Mouse (Mus musculus) midbrain, embryonic 11.5 days (tissue): Measurements from ENCODE around the gene Adcy6. TPM values are rescaled to one million over a fixed set of nuclear protein-coding genes. Genes with fewer than 3 reads are reported as not detected.

Experiments
- ATAC-seq: fragments of 200-750 bp; cut with Nextera tagmentation; 2 replicates; pipeline ENCODE4 v1.8.0; 2017; ENCODE audit warnings: moderate TSS enrichment, moderate library complexity; ENCODE audit not compliant: low FRiP score
- DNase-seq: peaks from one replicate; pipeline ENCODE4 v3.0.0; 2015; ENCODE audit warnings: low spot score; ENCODE audit errors: missing footprints
- H3K27ac ChIP-seq: fragments of 300-500 bp; sonication (generic); 2 replicates; pipeline ENCODE4 v1.5.1; 2014; ENCODE audit warnings: low read depth, low read length
- H3K27me3 ChIP-seq: fragments of 300-500 bp; sonication (generic); 2 replicates; pipeline ENCODE4 v1.6.1; 2014; ENCODE audit warnings: mild to moderate bottlenecking, low read length, moderate library complexity, mixed read lengths; ENCODE audit not compliant: control insufficient read depth, insufficient read depth
- H3K36me3 ChIP-seq: fragments of 300-500 bp; sonication (generic); 2 replicates; pipeline ENCODE4 v1.6.1; 2014; ENCODE audit warnings: mild to moderate bottlenecking, low read length, moderate library complexity, mixed read lengths; ENCODE audit not compliant: control insufficient read depth, insufficient read depth
- H3K4me1 ChIP-seq: fragments of 300-500 bp; sonication (generic); 2 replicates; pipeline ENCODE4 v1.6.1; 2014; ENCODE audit warnings: low read length; ENCODE audit not compliant: control insufficient read depth, insufficient read depth
- H3K4me2 ChIP-seq: fragments of 300-500 bp; sonication (generic); 2 replicates; pipeline ENCODE4 v1.6.1; 2014; ENCODE audit warnings: mild to moderate bottlenecking, moderate library complexity
- H3K4me3 ChIP-seq: fragments of 300-500 bp; sonication (generic); 2 replicates; pipeline ENCODE4 v1.5.1; 2014; ENCODE audit warnings: low read depth, low read length
- H3K9ac ChIP-seq: fragments of 300-500 bp; sonication (generic); 2 replicates; pipeline ENCODE4 v1.6.1; 2014; ENCODE audit warnings: low read length
- H3K9me3 ChIP-seq: fragments of 300-500 bp; sonication (generic); 2 replicates; pipeline ENCODE4 v1.6.1; 2016; ENCODE audit warnings: low read length; ENCODE audit not compliant: control insufficient read depth
- WGBS: fragments of 180-500 bp; shearing (Covaris S2); extraction: QIAGEN DNeasy Blood & Tissue Kit; methylation state at CpG from one replicate; pipeline ENCODE4 v1.1.7; 2014; 5-methylcytosine and 5-hydroxymethylcytosine counted together
- polyA plus RNA-seq: library from polyadenylated mRNA; unstranded; fragments of >200 nt; fragmentation: Nextera tagmentation; extraction: Ambion mirVana; gene quantifications from 2 replicates; pipeline ENCODE4 v1.2.1, GENCODE M21; 2014

Gene Adcy6
- polyA plus RNA-seq, 1 experiment from 2014 or later: 9.3 TPM

DNA sequence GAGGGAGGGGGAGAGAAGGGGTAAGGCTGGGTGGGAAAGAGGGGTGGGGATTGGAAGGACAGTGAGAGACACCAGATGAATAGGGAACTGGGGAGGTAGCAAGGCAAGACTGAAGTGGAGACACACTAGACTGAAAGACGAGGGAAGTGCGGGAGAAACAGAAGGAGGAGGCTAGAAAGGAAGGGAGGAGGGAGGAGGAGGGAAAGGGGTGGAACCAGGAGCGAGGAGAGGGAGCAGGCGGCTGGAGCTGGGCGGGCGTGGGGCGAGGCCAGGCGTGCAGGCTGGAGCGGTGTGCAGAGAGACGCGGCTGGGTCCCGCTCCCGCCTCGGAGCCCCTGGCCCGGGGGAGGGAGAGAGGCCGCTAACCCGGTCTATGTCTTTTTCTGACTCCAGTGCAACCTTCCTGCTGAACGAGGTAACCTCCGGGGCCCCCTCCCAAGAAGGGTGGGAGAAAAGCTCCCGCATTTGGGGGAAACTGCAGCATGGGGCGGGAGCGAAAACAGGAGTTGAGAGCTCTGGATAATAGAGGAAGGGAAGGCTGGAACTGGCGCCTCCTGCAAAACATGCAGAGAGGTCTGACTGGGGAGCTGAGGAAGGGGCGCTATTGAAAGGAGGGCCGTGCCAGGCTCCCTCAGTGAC, 22.4 kb upstream of the Adcy6 start:
- Histone ChIP-seq H3K27ac (peak overlapping the region; percentile 3; the same call in 1 of the 2 replicates), H3K4me2 (peak overlapping the region; percentile 96), H3K4me1 (peaks cover 47% of the 10 kb centered on the region), H3K9me3 (no peaks in the 10 kb centered on the region), H3K9ac (peak overlapping the region; percentile 64), H3K4me3 (peak overlapping the region; percentile 74), H3K27me3 (peaks cover 29% of the 10 kb centered on the region), H3K36me3 (no peaks in the 10 kb centered on the region)
- ATAC-seq: peak; percentile 33; the same call in 1 of the 2 replicates
- WGBS: under 1% methylated on average over 25 of the region's 25 CpGs
- peak; percentile 94 for DNase-seq

DNA sequence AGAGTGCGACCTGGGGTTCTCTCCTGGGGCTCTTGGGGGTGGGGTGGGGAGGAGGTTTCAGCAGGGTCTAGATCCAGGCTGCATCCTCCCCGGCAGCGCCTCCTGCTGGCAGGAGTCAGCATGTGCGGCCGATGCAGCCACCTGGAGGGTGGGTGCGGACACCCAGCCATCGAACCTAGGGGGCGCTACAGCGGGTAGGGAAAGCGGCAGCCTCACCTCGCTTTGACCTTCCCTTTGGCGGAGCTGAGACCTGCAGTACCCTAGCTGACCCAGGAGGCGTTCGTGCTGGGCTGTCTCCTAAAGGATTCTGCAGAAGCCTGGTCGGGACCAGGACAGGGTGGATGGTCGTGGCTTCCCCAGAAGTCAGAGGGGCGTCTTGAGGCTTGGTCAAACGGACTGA, 21.6 kb upstream of the Adcy6 start:
- H3K4me1 ChIP-seq: peaks cover 48% of the 10 kb centered on the region
- H3K27ac ChIP-seq: no peak overlapping the region
- peak overlapping the region; percentile 96; the same call in 1 of the 2 replicates for H3K4me2 ChIP-seq
- H3K4me3 ChIP-seq: no peak overlapping the region; the same call in 1 of the 2 replicates
- H3K27me3 ChIP-seq: peaks cover 29% of the 10 kb centered on the region
- 0% methylated on average over 18 of the region's 18 CpGs for WGBS
- H3K9me3 ChIP-seq: no peaks in the 10 kb centered on the region
- DNase-seq (peak; percentile 99), ATAC-seq (peak; percentile 17; the same call in 1 of the 2 replicates)
- H3K9ac ChIP-seq: no peak overlapping the region
- H3K36me3 ChIP-seq: no peaks in the 10 kb centered on the region

DNA sequence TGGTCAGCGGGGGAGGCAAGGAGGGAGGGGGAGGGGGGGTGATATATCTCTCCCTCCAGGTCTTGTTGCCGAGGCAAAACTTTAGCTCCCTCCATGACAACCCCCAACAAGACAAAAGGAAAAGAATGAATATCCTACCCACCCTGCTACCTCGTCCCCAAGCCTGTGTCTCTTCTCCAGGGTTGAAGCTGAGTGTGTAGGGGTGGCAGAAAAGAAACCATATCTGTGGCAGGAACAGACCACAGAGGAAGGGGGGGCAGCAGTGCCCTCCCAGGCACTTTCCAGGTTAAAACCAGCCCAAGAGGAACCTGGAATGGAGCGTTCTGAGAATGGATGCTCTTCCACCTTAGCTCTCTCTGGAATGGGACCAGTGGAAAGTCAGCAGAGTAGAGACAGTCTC, 20.7 kb upstream of the Adcy6 start, which contains the start of gene Cacnb3:
Gene Cacnb3, plus strand, starts transcription at position 301 of the 400 bp plus-strand sequence.
- peaks cover 29% of the 10 kb centered on the region for H3K27me3 ChIP-seq
- ATAC-seq (no peak), DNase-seq (no peak)
- H3K4me2 ChIP-seq: peak within 1 kb of the TSS; percentile 6; the same call in 1 of the 2 replicates
- H3K9ac ChIP-seq: no peak within 1 kb of the TSS
- H3K36me3 ChIP-seq: no peaks in the 10 kb centered on the region
- WGBS: 32% methylated on average over 4 of the region's 4 CpGs
- no peaks in the 10 kb centered on the region for H3K9me3 ChIP-seq
- H3K27ac ChIP-seq: no peak within 1 kb of the TSS
- peaks cover 46% of the 10 kb centered on the region for H3K4me1 ChIP-seq
- H3K4me3 ChIP-seq: no peak within 1 kb of the TSS; the same call in 1 of the 2 replicates

DNA sequence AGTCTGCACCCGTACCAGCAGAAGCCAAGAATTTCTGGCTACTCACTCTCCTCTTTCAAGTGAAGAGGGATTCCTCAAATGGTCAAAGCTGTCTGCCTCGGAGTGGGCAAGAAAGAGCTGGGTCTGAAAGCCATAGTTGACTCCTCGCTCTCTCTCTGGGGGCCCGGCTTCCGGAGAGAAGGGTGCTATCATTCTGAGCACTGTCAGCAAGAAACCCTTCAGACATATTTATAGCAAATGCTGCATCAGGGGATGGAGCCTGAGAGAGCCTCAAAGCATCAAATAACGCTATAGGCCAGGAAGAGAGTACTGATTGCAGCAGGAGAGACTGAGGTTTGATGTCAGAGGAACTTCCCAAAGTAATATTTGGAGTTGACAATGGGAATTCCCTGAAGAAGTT, 19.6 kb upstream of the Adcy6 start:
- Histone ChIP-seq H3K9ac (peak overlapping the region; percentile 54; the same call in 1 of the 2 replicates), H3K9me3 (no peaks in the 10 kb centered on the region), H3K4me1 (peaks cover 43% of the 10 kb centered on the region), H3K27ac (no peak overlapping the region), H3K4me3 (no peak overlapping the region), H3K4me2 (no peak overlapping the region; the same call in 1 of the 2 replicates), H3K27me3 (peaks cover 29% of the 10 kb centered on the region), H3K36me3 (no peaks in the 10 kb centered on the region)
- no peak for DNase-seq
- 64% methylated on average over 6 of the region's 6 CpGs for WGBS
- no peak for ATAC-seq

DNA sequence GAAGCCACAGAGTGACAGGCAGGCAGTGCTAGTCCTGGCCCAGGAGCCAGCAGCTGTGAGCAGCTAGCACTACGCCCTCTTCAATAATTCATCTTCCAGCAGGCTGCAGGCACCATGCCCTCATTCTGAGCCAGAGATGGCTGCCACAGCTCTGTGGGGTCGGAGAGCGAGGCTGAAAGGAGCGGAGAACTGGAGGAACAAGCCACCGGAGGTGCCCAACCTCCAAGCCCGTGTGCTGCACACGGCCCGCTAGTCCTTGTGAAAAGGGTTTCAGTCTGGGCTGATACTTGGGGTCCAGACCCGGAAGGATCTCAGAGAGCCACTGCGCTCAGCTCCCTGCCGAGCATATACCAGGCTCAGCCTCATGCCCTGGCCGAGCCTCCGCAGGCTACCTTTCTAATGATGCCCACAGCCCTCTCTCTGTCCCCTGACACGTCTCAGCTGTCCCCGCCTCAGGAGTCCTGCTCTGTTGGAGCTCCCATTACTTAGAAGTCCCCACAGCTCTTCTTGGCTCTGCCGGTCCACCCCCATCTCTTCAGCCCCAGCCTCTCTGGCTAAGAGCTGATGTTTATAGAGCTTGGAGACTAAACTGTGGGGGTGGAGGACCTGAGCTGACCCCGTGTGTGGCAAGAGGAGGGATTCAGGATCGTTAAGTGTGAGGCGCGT, 18.8 kb upstream of the Adcy6 start:
- H3K9ac ChIP-seq: peak overlapping the region; percentile 54; the same call in 1 of the 2 replicates
- no peaks in the 10 kb centered on the region for H3K36me3 ChIP-seq
- DNase-seq (peak; percentile 94), ATAC-seq (no peak)
- H3K4me3 ChIP-seq: no peak overlapping the region
- H3K4me1 ChIP-seq: peaks cover 38% of the 10 kb centered on the region
- peaks cover 25% of the 10 kb centered on the region for H3K27me3 ChIP-seq
- WGBS: 11% methylated on average over 20 of the region's 20 CpGs
- no peaks in the 10 kb centered on the region for H3K9me3 ChIP-seq
- no peak overlapping the region for H3K27ac ChIP-seq
- H3K4me2 ChIP-seq: peak overlapping the region; percentile 33

DNA sequence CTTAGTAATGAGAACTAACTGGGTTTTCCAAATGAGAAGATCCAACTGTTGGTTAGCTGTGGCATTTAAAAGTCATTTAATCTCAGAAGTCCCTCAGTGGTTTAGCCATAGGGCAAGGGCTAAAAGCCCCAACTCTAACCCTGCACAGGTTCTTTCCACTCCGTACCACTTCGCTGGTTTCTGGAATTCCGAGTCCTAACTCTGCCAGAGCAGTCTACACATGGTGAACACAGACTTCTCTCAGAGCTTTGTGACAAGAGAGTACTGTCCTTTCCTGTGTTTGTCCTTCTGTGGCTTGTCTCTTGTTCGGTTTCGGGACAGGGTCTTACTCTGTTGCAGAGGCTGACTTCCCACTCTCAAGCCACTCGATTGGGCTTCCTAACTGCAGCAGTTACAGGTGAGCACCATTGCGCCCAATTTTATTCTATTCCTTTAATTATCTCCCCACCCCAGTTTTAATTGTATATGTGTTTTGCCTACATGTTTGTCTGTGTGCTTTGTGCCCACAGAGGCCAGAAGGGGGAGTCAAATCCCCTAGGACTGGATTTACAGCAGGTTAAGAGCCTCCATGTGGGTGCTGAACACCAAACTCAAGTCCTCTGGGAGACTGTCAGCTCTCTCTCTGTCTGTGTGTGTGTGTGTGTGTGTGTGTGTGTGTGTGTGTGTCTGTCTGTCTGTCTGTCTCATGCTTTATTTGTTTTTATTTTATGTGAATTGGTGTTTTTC, 16.8 kb upstream of the Adcy6 start:
- DNase-seq: peak; percentile 84
- H3K4me1 ChIP-seq: peaks cover 19% of the 10 kb centered on the region
- no peaks in the 10 kb centered on the region for H3K9me3 ChIP-seq
- no peak overlapping the region for H3K9ac ChIP-seq
- no peak for ATAC-seq
- H3K4me2 ChIP-seq: no peak overlapping the region
- 76% methylated on average over 7 of the region's 7 CpGs for WGBS
- no peaks in the 10 kb centered on the region for H3K36me3 ChIP-seq
- H3K27me3 ChIP-seq: peaks cover 16% of the 10 kb centered on the region
- no peak overlapping the region for H3K27ac ChIP-seq
- no peak overlapping the region for H3K4me3 ChIP-seq

DNA sequence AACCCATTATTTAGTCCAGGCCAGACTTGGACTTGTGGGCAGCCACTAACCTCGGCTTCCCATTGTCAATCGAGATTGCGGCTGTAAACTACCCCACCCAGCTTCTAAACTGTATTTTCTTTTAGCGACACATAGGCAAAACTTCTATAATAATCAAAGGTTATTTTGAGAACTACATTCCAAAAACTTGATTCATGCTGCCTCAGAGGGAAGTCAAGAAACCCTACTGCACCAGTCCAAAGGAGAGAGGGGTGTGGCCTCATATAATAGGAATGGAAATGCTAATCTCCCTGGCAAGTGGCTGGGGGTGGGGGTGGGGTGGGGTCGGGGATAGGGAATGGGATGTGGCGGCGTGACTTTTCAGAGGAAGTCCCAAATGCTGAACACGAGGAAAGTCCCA, 16.2 kb upstream of the Adcy6 start:
- no peaks in the 10 kb centered on the region for H3K36me3 ChIP-seq
- H3K27me3 ChIP-seq: peaks cover 16% of the 10 kb centered on the region
- no peak overlapping the region for H3K4me2 ChIP-seq
- H3K4me1 ChIP-seq: peaks cover 19% of the 10 kb centered on the region
- DNase-seq: no peak
- H3K27ac ChIP-seq: no peak overlapping the region
- 25% methylated on average over 8 of the region's 8 CpGs for WGBS
- no peak overlapping the region for H3K4me3 ChIP-seq
- H3K9me3 ChIP-seq: no peaks in the 10 kb centered on the region
- no peak for ATAC-seq
- no peak overlapping the region for H3K9ac ChIP-seq

DNA sequence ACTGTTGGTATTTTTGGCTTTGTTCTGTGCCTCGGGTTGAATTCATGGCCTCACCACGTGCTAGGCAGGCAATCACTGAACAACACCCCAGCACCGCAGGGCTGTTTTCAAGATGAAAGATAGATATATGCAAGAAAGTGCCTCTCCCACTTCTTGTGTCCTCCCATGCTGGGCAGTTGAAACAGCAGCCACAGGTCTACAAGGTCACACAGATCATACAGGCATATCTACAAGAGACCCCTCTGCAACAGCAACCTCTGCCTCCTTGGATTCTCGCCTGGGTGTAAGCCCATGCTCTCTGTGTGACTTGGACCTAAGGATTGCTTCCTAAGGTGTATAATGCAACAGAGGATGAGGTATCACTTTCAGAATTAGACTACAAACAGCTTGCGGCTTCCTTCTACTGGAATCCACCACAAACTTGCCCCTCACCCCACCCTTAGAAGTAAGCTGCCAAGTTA, 13.5 kb upstream of the Adcy6 start:
- no peaks in the 10 kb centered on the region for H3K9me3 ChIP-seq

More for the DNA sequence above, 13.5 kb upstream of the Adcy6 start:
- H3K4me2 ChIP-seq: no peak overlapping the region
- no peak for DNase-seq
- 60% methylated on average over 5 of the region's 5 CpGs for WGBS
- no peak overlapping the region for H3K4me3 ChIP-seq
- H3K4me1 ChIP-seq: peaks cover 10% of the 10 kb centered on the region
- H3K36me3 ChIP-seq: no peaks in the 10 kb centered on the region
- no peak overlapping the region for H3K27ac ChIP-seq
- H3K9ac ChIP-seq: no peak overlapping the region
- peaks cover under 1% of the 10 kb centered on the region; the same call in 1 of the 2 replicates for H3K27me3 ChIP-seq
- no peak for ATAC-seq
